Mouse (Mus musculus) cerebellum, adult 2 months (tissue): Measurements from ENCODE around the gene Myt1l. TPM values are rescaled to one million over a fixed set of nuclear protein-coding genes. Genes with fewer than 3 reads are reported as not detected.

Experiments
- DNase-seq, 2 experiments: peaks; one replicate each; pipeline ENCODE4 v3.0.0; 2021
- H3K27ac ChIP-seq: fragments of 200-500 bp; 2 replicates; pipeline ENCODE4 v1.5.1; 2012; ENCODE audit warnings: low read length, control low read depth, inconsistent platforms; ENCODE audit not compliant: insufficient read depth
- H3K27me3 ChIP-seq: fragments of 200-500 bp; 2 replicates; pipeline ENCODE4 v1.6.1; 2012; ENCODE audit warnings: inconsistent platforms, mild to moderate bottlenecking, low read length, moderate library complexity; ENCODE audit not compliant: control insufficient read depth, insufficient read depth
- H3K4me1 ChIP-seq: fragments of 200-500 bp; 2 replicates; pipeline ENCODE4 v1.6.1; 2011; ENCODE audit warnings: low read length; ENCODE audit not compliant: control insufficient read depth, insufficient read depth
- H3K4me3 ChIP-seq: fragments of 200-500 bp; replicated peaks from 2 replicates; pipeline ENCODE3; 2011; ENCODE audit warnings: mild to moderate bottlenecking, low read depth, low read length, control low read depth; ENCODE audit not compliant: insufficient read depth
- CTCF ChIP-seq: fragments of 200-500 bp; IDR thresholded peaks from 2 replicates; pipeline ENCODE4 v1.5.1; 2011; ENCODE audit warnings: low read depth, mild to moderate bottlenecking, control low read depth, low read length, moderate library complexity, borderline replicate concordance; ENCODE audit not compliant: insufficient read depth
- POLR2A ChIP-seq: fragments of 200-500 bp; IDR thresholded peaks from 2 replicates; pipeline ENCODE4 v1.6.1; 2011; ENCODE audit warnings: low read length, control low read depth, borderline replicate concordance; ENCODE audit not compliant: insufficient read depth
- WGBS: fragments of 180-500 bp; shearing (Covaris S2); methylation state at CpG from one replicate; pipeline ENCODE4 v1.1.7; 2018; 5-methylcytosine and 5-hydroxymethylcytosine counted together
- polyA plus RNA-seq: library from polyadenylated mRNA; depleted of rRNA; stranded (reverse); fragments of >200 nt; gene quantifications from 2 replicates; pipeline ENCODE4 v1.2.3, GENCODE M21; 2012

Myt1l gene
- polyA plus RNA-seq, 1 experiment: 43.8 TPM

GRCm38 (mm10) chr12:29642915-29643314 lies 114.7 kb downstream of the Myt1l start:
- no peak overlapping the region for H3K4me3 ChIP-seq
- TF ChIP-seq CTCF (no peak), POLR2A (no peak)
- WGBS: 52% methylated on average over 4 of the region's 4 CpGs
- H3K27ac ChIP-seq: no peak overlapping the region
- no peaks in the 10 kb centered on the region; the same call in 1 of the 2 replicates for H3K27me3 ChIP-seq
- H3K4me1 ChIP-seq: peaks cover 5% of the 10 kb centered on the region
- no peak for DNase-seq

GRCm38 (mm10) chr12:29644091-29644490 lies 115.9 kb downstream of the Myt1l start:
- TF ChIP-seq CTCF (no peak), POLR2A (no peak)
- no peaks in the 10 kb centered on the region; the same call in 1 of the 2 replicates for H3K27me3 ChIP-seq
- no peak overlapping the region for H3K27ac ChIP-seq
- DNase-seq: peak in 1 of 2 experiments; percentile 4
- H3K4me1 ChIP-seq: peaks cover 11% of the 10 kb centered on the region
- WGBS: 84% methylated on average over 4 of the region's 4 CpGs
- no peak overlapping the region for H3K4me3 ChIP-seq

- 88% methylated on average over 7 of the region's 7 CpGs for whole genome bisulfite sequencing
- H3K27ac ChIP-seq: no peak overlapping the region
- no peaks in the 10 kb centered on the region; the same call in 1 of the 2 replicates for H3K27me3 ChIP-seq
- no peak for TF ChIP-seq CTCF
- TF ChIP-seq POLR2A: no peak
- peak in 1 of 2 experiments; percentile 1 for DNase-seq
- H3K4me3 ChIP-seq: no peak overlapping the region
- H3K4me1 ChIP-seq: peaks cover 9% of the 10 kb centered on the region
These were observed 116.5 kb downstream of the Myt1l start for GRCm38 (mm10) chr12:29644721-29645120.

GRCm38 (mm10) chr12:29649510-29650152 lies 121.4 kb downstream of the Myt1l start:
- Histone ChIP-seq H3K4me3 (no peak overlapping the region), H3K27me3 (no peaks in the 10 kb centered on the region), H3K27ac (no peak overlapping the region), H3K4me1 (peaks cover 18% of the 10 kb centered on the region)
- TF ChIP-seq POLR2A: no peak
- no peak for TF ChIP-seq CTCF
- DNase-seq: no peak
- 83% methylated on average over 10 of the region's 10 CpGs for whole genome bisulfite sequencing

GRCm38 (mm10) chr12:29652516-29652915 lies 124.3 kb downstream of the Myt1l start:
- WGBS: 57% methylated on average over 5 of the region's 5 CpGs
- H3K4me1 ChIP-seq: peaks cover 29% of the 10 kb centered on the region
- no peak overlapping the region for H3K4me3 ChIP-seq
- DNase-seq: peak in 1 of 2 experiments; percentile 44
- H3K27ac ChIP-seq: no peak overlapping the region
- no peak for TF ChIP-seq POLR2A
- no peak for TF ChIP-seq CTCF
- no peaks in the 10 kb centered on the region for H3K27me3 ChIP-seq

- peak; percentile 23 to 32 for DNase-seq
- H3K4me1 ChIP-seq: peaks cover 23% of the 10 kb centered on the region
- no peak overlapping the region for H3K4me3 ChIP-seq
- no peaks in the 10 kb centered on the region for H3K27me3 ChIP-seq
- WGBS: 42% methylated on average over 10 of the region's 10 CpGs
- H3K27ac ChIP-seq: no peak overlapping the region
- TF ChIP-seq POLR2A (no peak), CTCF (no peak)
These were observed 127.0 kb downstream of the Myt1l start for GRCm38 (mm10) chr12:29655197-29655632.

- Histone ChIP-seq H3K27me3 (no peaks in the 10 kb centered on the region), H3K4me1 (peaks cover 23% of the 10 kb centered on the region), H3K4me3 (no peak overlapping the region), H3K27ac (no peak overlapping the region)
- TF ChIP-seq CTCF (no peak), POLR2A (no peak)
- DNase-seq: no peak
- WGBS: 88% methylated on average over 12 of the region's 12 CpGs
These were observed 127.5 kb downstream of the Myt1l start for GRCm38 (mm10) chr12:29655673-29656072.

GRCm38 (mm10) chr12:29657061-29657460 lies 128.9 kb downstream of the Myt1l start:
- 32% methylated on average over 3 of the region's 3 CpGs for WGBS
- TF ChIP-seq CTCF (no peak), POLR2A (no peak)
- H3K27me3 ChIP-seq: no peaks in the 10 kb centered on the region
- no peak overlapping the region for H3K27ac ChIP-seq
- H3K4me3 ChIP-seq: no peak overlapping the region
- peaks cover 22% of the 10 kb centered on the region for H3K4me1 ChIP-seq
- peak in 1 of 2 experiments; percentile 53 for DNase-seq
